Mouse (Mus musculus): ENCODE data around the gene Ndufs8. TPM values are rescaled to one million over a fixed set of nuclear protein-coding genes. Genes with fewer than 3 reads are reported as not detected.

Gene Ndufs8
- total and polyA plus RNA-seq, 2 experiments from 2014 or later: 137 to 261 TPM

DNA sequence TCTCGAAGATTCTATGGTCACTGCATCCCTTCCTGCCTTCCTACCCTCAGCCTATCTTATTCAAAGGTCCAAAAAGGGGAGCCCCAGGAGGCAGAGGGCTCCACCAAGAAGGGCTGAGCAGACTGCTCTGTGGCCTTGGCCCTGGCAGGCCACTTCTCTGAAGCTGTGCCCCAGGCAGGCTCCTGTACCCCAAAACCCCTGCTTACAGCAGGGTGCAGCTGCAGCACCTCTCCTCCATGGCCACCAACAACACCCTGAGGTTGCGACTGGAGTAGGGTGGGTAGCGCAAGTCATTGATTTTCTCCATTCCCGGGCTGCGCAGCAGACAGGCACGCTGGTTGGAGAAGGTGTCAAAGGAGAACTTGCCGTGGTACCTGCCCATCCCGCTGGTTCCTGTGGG lies 1.1 kb upstream of the Ndufs8 start:
- Histone ChIP-seq H3K27ac (ENCODE audit: low read depth, low read length) (no peak overlapping the region), H3K36me3 (ENCODE audit: insufficient read depth) (peaks cover 19% of the 10 kb centered on the region), H3K4me1 (ENCODE audit: insufficient read depth) (peaks cover 11% of the 10 kb centered on the region; the same call in 1 of the 2 replicates), H3K4me3 (ENCODE audit: low read depth, low read length) (no peak overlapping the region), H3K9me3 (ENCODE audit: low read length) (no peaks in the 10 kb centered on the region), H3K4me2 (ENCODE audit: low read depth) (peak overlapping the region; percentile 74), H3K27me3 (ENCODE audit: insufficient read depth, low read length) (no peaks in the 10 kb centered on the region), H3K9ac (no peak overlapping the region)
- no peak for TF ChIP-seq CTCF (IDR thresholded peaks at IDR 0.05; ENCODE audit: low read depth)
- ATAC-seq (no peak), DNase-seq (no peak)
- WGBS: 87% methylated on average over 8 of the region's 8 CpGs

- WGBS: 84% methylated on average over 5 of the region's 5 CpGs
Observed at GRCm38 (mm10) chr19:3910206-3910605, 2.4 kb downstream of the Ndufs8 start.

GRCm38 (mm10) chr19:3907876-3908660 lies 4.5 kb downstream of the Ndufs8 start:
- Histone ChIP-seq H3K27me3 (ENCODE audit: insufficient read depth, low read length) (no peaks in the 10 kb centered on the region), H3K27ac (ENCODE audit: low read depth, low read length) (no peak overlapping the region), H3K4me1 (ENCODE audit: insufficient read depth) (peaks cover 11% of the 10 kb centered on the region; the same call in 1 of the 2 replicates), H3K4me2 (ENCODE audit: low read depth) (peak overlapping the region; percentile 78), H3K9ac (no peak overlapping the region), H3K9me3 (ENCODE audit: low read length) (no peaks in the 10 kb centered on the region), H3K36me3 (ENCODE audit: insufficient read depth) (peaks cover 25% of the 10 kb centered on the region), H3K4me3 (ENCODE audit: low read depth, low read length) (no peak overlapping the region)
- whole genome bisulfite sequencing: 78% methylated on average over 8 of the region's 8 CpGs
- DNase-seq (no peak), ATAC-seq (no peak)
- TF ChIP-seq CTCF (IDR thresholded peaks at IDR 0.05; ENCODE audit: low read depth): no peak

More at GRCm38 (mm10) chr19:3910206-3910605, 2.4 kb downstream of the Ndufs8 start:
- ATAC-seq (no peak), DNase-seq (no peak)
- Histone ChIP-seq H3K4me3 (ENCODE audit: low read depth, low read length) (no peak overlapping the region), H3K4me2 (ENCODE audit: low read depth) (no peak overlapping the region), H3K36me3 (ENCODE audit: insufficient read depth) (peaks cover 25% of the 10 kb centered on the region), H3K9ac (no peak overlapping the region), H3K9me3 (ENCODE audit: low read length) (no peaks in the 10 kb centered on the region), H3K4me1 (ENCODE audit: insufficient read depth) (peaks cover 14% of the 10 kb centered on the region; the same call in 1 of the 2 replicates), H3K27me3 (ENCODE audit: insufficient read depth, low read length) (no peaks in the 10 kb centered on the region), H3K27ac (ENCODE audit: low read depth, low read length) (no peak overlapping the region)
- TF ChIP-seq CTCF (IDR thresholded peaks at IDR 0.05; ENCODE audit: low read depth): no peak

GRCm38 (mm10) chr19:3906795-3907786 lies 5.5 kb downstream of the Ndufs8 start, which contains the start of gene Tcirg1:
Gene Tcirg1 (minus strand): TSS chr19:3907133.
- 6% methylated on average over 36 of the region's 36 CpGs for WGBS
- Histone ChIP-seq H3K9me3 (ENCODE audit: low read length) (no peaks in the 10 kb centered on the region), H3K9ac (peak within 1 kb of the TSS; percentile 56), H3K36me3 (ENCODE audit: insufficient read depth) (peaks cover 31% of the 10 kb centered on the region), H3K27ac (ENCODE audit: low read depth, low read length) (no peak within 1 kb of the TSS), H3K4me3 (ENCODE audit: low read depth, low read length) (peak within 1 kb of the TSS; percentile 40), H3K27me3 (ENCODE audit: insufficient read depth, low read length) (no peaks in the 10 kb centered on the region), H3K4me1 (ENCODE audit: insufficient read depth) (0 out of 2 replicates have a peak, but pooled peaks cover 8% of the 10 kb centered on the region), H3K4me2 (ENCODE audit: low read depth) (peak within 1 kb of the TSS; percentile 78)
- TF ChIP-seq CTCF (IDR thresholded peaks at IDR 0.05; ENCODE audit: low read depth): no peak
- peak; percentile 57 for DNase-seq
- ATAC-seq: peak; percentile 83

- Histone ChIP-seq H3K27ac (ENCODE audit: low read depth, low read length) (no peak overlapping the region), H3K4me1 (ENCODE audit: insufficient read depth) (0 out of 2 replicates have a peak, but pooled peaks cover 3% of the 10 kb centered on the region), H3K27me3 (ENCODE audit: insufficient read depth, low read length) (no peaks in the 10 kb centered on the region), H3K9me3 (ENCODE audit: low read length) (no peaks in the 10 kb centered on the region), H3K9ac (peak overlapping the region; percentile 56), H3K4me3 (ENCODE audit: low read depth, low read length) (peak overlapping the region; percentile 40), H3K4me2 (ENCODE audit: low read depth) (peak overlapping the region; percentile 78), H3K36me3 (ENCODE audit: insufficient read depth) (peaks cover 31% of the 10 kb centered on the region)
- ATAC-seq: no peak
- DNase-seq: no peak
- no peak for TF ChIP-seq CTCF (IDR thresholded peaks at IDR 0.05; ENCODE audit: low read depth)
- 32% methylated on average over 10 of the region's 10 CpGs for WGBS
Observed at GRCm38 (mm10) chr19:3906326-3906725, 6.2 kb downstream of the Ndufs8 start.

- ATAC-seq (no peak), DNase-seq (no peak)
- Histone ChIP-seq H3K9ac (no peak overlapping the region), H3K27ac (ENCODE audit: low read depth, low read length) (no peak overlapping the region), H3K9me3 (ENCODE audit: low read length) (no peaks in the 10 kb centered on the region), H3K4me1 (ENCODE audit: insufficient read depth) (0 out of 2 replicates have a peak, but pooled peaks cover 3% of the 10 kb centered on the region), H3K36me3 (ENCODE audit: insufficient read depth) (peaks cover 28% of the 10 kb centered on the region), H3K27me3 (ENCODE audit: insufficient read depth, low read length) (no peaks in the 10 kb centered on the region), H3K4me2 (ENCODE audit: low read depth) (peak overlapping the region; percentile 8; the same call in 1 of the 2 replicates), H3K4me3 (ENCODE audit: low read depth, low read length) (no peak overlapping the region)
- TF ChIP-seq CTCF (IDR thresholded peaks at IDR 0.05; ENCODE audit: low read depth): no peak
- WGBS: 67% methylated on average over 6 of the region's 6 CpGs
Observed at GRCm38 (mm10) chr19:3905261-3905969, 7.2 kb downstream of the Ndufs8 start.
